Mouse (Mus musculus): ENCODE measurements around the gene Cdk9.

- TF ChIP-seq CTCF (IDR thresholded peaks at IDR 0.05; ENCODE audit: extremely low read depth, insufficient read depth, low read length) (no peak), POLR2A (IDR thresholded peaks at IDR 0.05; ENCODE audit: extremely low read depth, insufficient read depth, low read length) (no peak)
These were observed 49.0 kb upstream of the Cdk9 start for GRCm38 (mm10) chr2:32761859-32762258.

Data from cortical plate, adult 2 months (tissue).